Mouse (Mus musculus) midbrain, embryonic 11.5 days (tissue): ENCODE data around the gene Glis3. TPM values are rescaled to one million over a fixed set of nuclear protein-coding genes. Genes with fewer than 3 reads are reported as not detected.
A peak's percentile ranks its signal among the peaks of the same experiment; 100 is the strongest.

Experiments
- ATAC-seq: fragments of 200-750 bp; cut with Nextera tagmentation; 2 replicates; pipeline ENCODE4 v1.8.0; 2017; ENCODE audit warnings: moderate TSS enrichment, moderate library complexity; ENCODE audit not compliant: low FRiP score
- DNase-seq: peaks from one replicate; pipeline ENCODE4 v3.0.0; 2015; ENCODE audit warnings: low spot score; ENCODE audit errors: missing footprints
- H3K27ac ChIP-seq: fragments of 300-500 bp; sonication (generic); 2 replicates; pipeline ENCODE4 v1.5.1; 2014; ENCODE audit warnings: low read depth, low read length
- H3K27me3 ChIP-seq: fragments of 300-500 bp; sonication (generic); 2 replicates; pipeline ENCODE4 v1.6.1; 2014; ENCODE audit warnings: mild to moderate bottlenecking, low read length, moderate library complexity, mixed read lengths; ENCODE audit not compliant: control insufficient read depth, insufficient read depth
- H3K36me3 ChIP-seq: fragments of 300-500 bp; sonication (generic); 2 replicates; pipeline ENCODE4 v1.6.1; 2014; ENCODE audit warnings: mild to moderate bottlenecking, low read length, moderate library complexity, mixed read lengths; ENCODE audit not compliant: control insufficient read depth, insufficient read depth
- H3K4me1 ChIP-seq: fragments of 300-500 bp; sonication (generic); 2 replicates; pipeline ENCODE4 v1.6.1; 2014; ENCODE audit warnings: low read length; ENCODE audit not compliant: control insufficient read depth, insufficient read depth
- H3K4me2 ChIP-seq: fragments of 300-500 bp; sonication (generic); 2 replicates; pipeline ENCODE4 v1.6.1; 2014; ENCODE audit warnings: mild to moderate bottlenecking, moderate library complexity
- H3K4me3 ChIP-seq: fragments of 300-500 bp; sonication (generic); 2 replicates; pipeline ENCODE4 v1.5.1; 2014; ENCODE audit warnings: low read depth, low read length
- H3K9ac ChIP-seq: fragments of 300-500 bp; sonication (generic); 2 replicates; pipeline ENCODE4 v1.6.1; 2014; ENCODE audit warnings: low read length
- H3K9me3 ChIP-seq: fragments of 300-500 bp; sonication (generic); 2 replicates; pipeline ENCODE4 v1.6.1; 2016; ENCODE audit warnings: low read length; ENCODE audit not compliant: control insufficient read depth
- WGBS: fragments of 180-500 bp; shearing (Covaris S2); extraction: QIAGEN DNeasy Blood & Tissue Kit; methylation state at CpG from one replicate; pipeline ENCODE4 v1.1.7; 2014; 5-methylcytosine and 5-hydroxymethylcytosine counted together
- polyA plus RNA-seq: library from polyadenylated mRNA; unstranded; fragments of >200 nt; fragmentation: Nextera tagmentation; extraction: Ambion mirVana; gene quantifications from 2 replicates; pipeline ENCODE4 v1.2.1, GENCODE M21; 2014

Glis3 gene
- polyA plus RNA-seq, 1 experiment from 2014 or later = 1.9 TPM

DNA sequence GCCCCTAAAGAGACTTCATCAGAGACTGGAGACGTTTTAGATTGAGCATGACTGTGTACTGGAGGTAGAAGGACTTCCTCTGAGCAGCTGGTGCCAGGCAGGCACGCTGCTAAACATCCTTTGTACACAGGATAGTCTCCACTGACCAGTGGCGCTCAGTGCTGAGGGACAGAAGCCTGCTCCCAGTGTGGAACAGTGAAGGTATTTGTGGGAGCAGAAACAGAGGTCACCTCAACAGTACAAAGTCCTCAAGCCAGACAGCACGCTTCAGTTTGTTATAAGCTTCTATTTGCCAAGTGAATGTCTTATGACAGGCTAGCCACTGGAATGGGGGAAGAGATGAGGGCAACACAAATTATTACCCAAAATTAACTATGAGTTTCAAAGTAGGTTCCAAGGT is 289.0 kb downstream of the Glis3 start:
- DNase-seq = no peak
- Histone ChIP-seq H3K4me1 (peaks cover 7% of the 10 kb centered on the region), H3K4me3 (no peak overlapping the region), H3K4me2 (no peak overlapping the region), H3K27me3 (no peaks in the 10 kb centered on the region), H3K27ac (no peak overlapping the region), H3K9ac (no peak overlapping the region), H3K36me3 (no peaks in the 10 kb centered on the region), H3K9me3 (no peaks in the 10 kb centered on the region)
- WGBS = 70% methylated on average over 4 of the region's 4 CpGs
- no peak for ATAC-seq

- Histone ChIP-seq H3K36me3 (no peaks in the 10 kb centered on the region), H3K27me3 (no peaks in the 10 kb centered on the region), H3K4me1 (no peaks in the 10 kb centered on the region), H3K27ac (no peak overlapping the region), H3K4me2 (no peak overlapping the region), H3K9me3 (no peaks in the 10 kb centered on the region), H3K9ac (no peak overlapping the region), H3K4me3 (no peak overlapping the region)
- DNase-seq = no peak
- 75% methylated on average over 5 of the region's 5 CpGs for WGBS
- no peak for ATAC-seq
Observed at GRCm38 (mm10) chr19:28389146-28389545, 290.7 kb downstream of the Glis3 start.

- WGBS = 86% methylated on average over 5 of the region's 5 CpGs
- peaks cover 20% of the 10 kb centered on the region; the same call in 1 of the 2 replicates for H3K4me1 ChIP-seq
- H3K9ac ChIP-seq = no peak overlapping the region
- H3K4me3 ChIP-seq = no peak overlapping the region
- H3K4me2 ChIP-seq = no peak overlapping the region
- H3K9me3 ChIP-seq = no peaks in the 10 kb centered on the region
- peak; percentile 75 for DNase-seq
- H3K36me3 ChIP-seq = no peaks in the 10 kb centered on the region
- no peak overlapping the region for H3K27ac ChIP-seq
- no peaks in the 10 kb centered on the region for H3K27me3 ChIP-seq
- ATAC-seq = no peak
Observed at GRCm38 (mm10) chr19:28383425-28383824, 296.5 kb downstream of the Glis3 start.

- no peak overlapping the region for H3K4me3 ChIP-seq
- H3K4me2 ChIP-seq = no peak overlapping the region
- H3K9ac ChIP-seq = no peak overlapping the region
- WGBS = 37% methylated on average over 10 of the region's 10 CpGs
- H3K36me3 ChIP-seq = no peaks in the 10 kb centered on the region
- H3K27ac ChIP-seq = no peak overlapping the region
- peak; percentile 87 for DNase-seq
- ATAC-seq = peak; percentile 77
- H3K4me1 ChIP-seq = peaks cover 20% of the 10 kb centered on the region; the same call in 1 of the 2 replicates
- no peaks in the 10 kb centered on the region for H3K9me3 ChIP-seq
- no peaks in the 10 kb centered on the region for H3K27me3 ChIP-seq
Observed at GRCm38 (mm10) chr19:28382168-28382911, 297.5 kb downstream of the Glis3 start.

DNA sequence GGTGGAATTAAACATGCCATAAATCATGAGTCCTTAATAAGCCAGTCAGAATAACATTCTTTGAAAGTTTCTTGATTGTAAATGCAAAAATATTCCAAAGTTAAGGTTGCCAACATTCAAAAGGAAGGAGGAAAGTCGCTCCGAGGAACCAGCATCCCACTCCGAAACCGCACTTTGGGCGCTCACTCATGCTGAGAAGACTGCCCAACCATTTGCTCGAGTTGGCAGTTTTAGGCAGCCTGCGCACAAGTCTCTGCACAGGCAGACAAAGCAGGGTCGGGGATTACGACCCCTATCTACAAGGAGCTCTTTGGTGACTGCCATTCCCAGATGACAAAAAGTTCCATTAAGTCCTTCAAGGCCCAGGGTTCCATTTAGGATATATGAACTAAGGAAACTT is 298.4 kb downstream of the Glis3 start:
- Histone ChIP-seq H3K27me3 (no peaks in the 10 kb centered on the region), H3K9me3 (no peaks in the 10 kb centered on the region), H3K36me3 (no peaks in the 10 kb centered on the region), H3K4me3 (no peak overlapping the region), H3K27ac (no peak overlapping the region), H3K9ac (no peak overlapping the region), H3K4me1 (peaks cover 20% of the 10 kb centered on the region; the same call in 1 of the 2 replicates), H3K4me2 (no peak overlapping the region)
- WGBS = 35% methylated on average over 9 of the region's 9 CpGs
- 0 out of 2 replicates have a peak, but pooled peaks have one; percentile 5 for ATAC-seq
- peak; percentile 80 for DNase-seq

- no peak overlapping the region for H3K9ac ChIP-seq
- no peaks in the 10 kb centered on the region for H3K27me3 ChIP-seq
- no peaks in the 10 kb centered on the region for H3K9me3 ChIP-seq
- H3K36me3 ChIP-seq = no peaks in the 10 kb centered on the region
- H3K4me3 ChIP-seq = no peak overlapping the region
- peaks cover 20% of the 10 kb centered on the region; the same call in 1 of the 2 replicates for H3K4me1 ChIP-seq
- DNase-seq (no peak), ATAC-seq (0 out of 2 replicates have a peak, but pooled peaks have one; percentile 30)
- no peak overlapping the region for H3K27ac ChIP-seq
- 56% methylated on average over 9 of the region's 9 CpGs for WGBS
- H3K4me2 ChIP-seq = no peak overlapping the region
Observed at GRCm38 (mm10) chr19:28380691-28381262, 299.1 kb downstream of the Glis3 start.

DNA sequence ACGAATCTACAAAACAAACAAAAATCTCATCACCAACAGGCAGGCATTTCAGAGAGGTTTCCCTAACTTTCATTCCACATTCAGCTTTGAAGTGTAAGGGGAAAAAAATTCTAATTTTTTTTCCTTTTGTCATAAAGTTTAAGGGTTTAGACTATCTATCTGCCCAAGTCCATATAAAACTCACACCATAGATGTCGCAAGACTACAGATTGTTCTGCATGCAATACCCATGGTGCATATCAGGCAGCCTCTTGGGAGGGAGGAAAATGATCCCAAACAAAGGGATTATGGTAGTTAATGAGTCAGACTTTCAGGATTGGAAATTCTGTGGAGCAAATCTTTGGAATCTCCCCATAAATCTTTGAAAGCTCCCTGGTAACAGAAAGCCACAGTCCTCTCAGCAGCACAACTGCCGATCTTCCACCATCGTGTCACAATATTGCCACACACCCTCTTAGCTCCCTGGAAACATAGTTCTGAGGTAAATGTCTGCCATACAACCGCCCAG is 302.0 kb downstream of the Glis3 start:
- no peak overlapping the region for H3K4me2 ChIP-seq
- ATAC-seq = no peak
- H3K4me1 ChIP-seq = peaks cover 22% of the 10 kb centered on the region; the same call in 1 of the 2 replicates
- no peak for DNase-seq
- no peaks in the 10 kb centered on the region for H3K36me3 ChIP-seq
- H3K4me3 ChIP-seq = no peak overlapping the region
- H3K27me3 ChIP-seq = no peaks in the 10 kb centered on the region; the same call in 1 of the 2 replicates
- 86% methylated on average over 5 of the region's 5 CpGs for WGBS
- H3K9me3 ChIP-seq = no peaks in the 10 kb centered on the region
- no peak overlapping the region for H3K9ac ChIP-seq
- H3K27ac ChIP-seq = no peak overlapping the region

GRCm38 (mm10) chr19:28376401-28376800 is 303.5 kb downstream of the Glis3 start:
- WGBS = 81% methylated on average over 1 of the region's 1 CpGs
- ATAC-seq (no peak), DNase-seq (no peak)
- no peak overlapping the region for H3K27ac ChIP-seq
- peaks cover 11% of the 10 kb centered on the region; the same call in 1 of the 2 replicates for H3K4me1 ChIP-seq
- H3K27me3 ChIP-seq = no peaks in the 10 kb centered on the region; the same call in 1 of the 2 replicates
- no peak overlapping the region for H3K9ac ChIP-seq
- H3K4me2 ChIP-seq = no peak overlapping the region
- H3K9me3 ChIP-seq = no peaks in the 10 kb centered on the region
- H3K4me3 ChIP-seq = no peak overlapping the region
- H3K36me3 ChIP-seq = no peaks in the 10 kb centered on the region

DNA sequence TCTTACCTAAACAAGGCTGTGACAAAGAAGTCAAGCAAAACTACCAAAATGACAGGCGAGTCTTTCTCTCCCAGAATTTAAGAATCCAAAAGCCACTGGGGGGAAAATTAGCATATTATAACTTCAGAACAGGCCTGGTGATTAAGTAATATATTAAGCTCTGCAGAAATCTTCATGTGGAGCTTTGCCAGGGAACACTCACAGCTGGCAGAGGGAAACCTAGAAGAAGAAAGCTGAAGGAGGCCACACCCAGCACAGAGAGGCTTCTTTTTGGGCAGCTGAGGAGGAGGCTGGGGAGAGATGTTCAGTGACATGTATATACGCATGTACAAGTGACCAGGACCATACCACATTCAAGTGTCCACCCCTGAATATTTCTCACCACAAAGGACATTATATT is 304.1 kb downstream of the Glis3 start:
- Histone ChIP-seq H3K9me3 (no peaks in the 10 kb centered on the region), H3K9ac (no peak overlapping the region), H3K4me3 (no peak overlapping the region), H3K27me3 (no peaks in the 10 kb centered on the region; the same call in 1 of the 2 replicates), H3K27ac (no peak overlapping the region), H3K4me2 (no peak overlapping the region), H3K4me1 (peaks cover 6% of the 10 kb centered on the region; the same call in 1 of the 2 replicates), H3K36me3 (no peaks in the 10 kb centered on the region)
- DNase-seq (no peak), ATAC-seq (no peak)
- 88% methylated on average over 2 of the region's 2 CpGs for WGBS
